Mouse (Mus musculus) kidney, postnatal 4 days (tissue): ENCODE data around the gene Gm14406.
"Not testable (repeated sequence)": the region's sequence is repeated elsewhere in the genome, so short reads cannot be mapped to it uniquely, and the experiment has no call there.

Experiments used
- DNase-seq, 2 experiments: peaks; one replicate each; pipeline ENCODE4 v3.0.0; 2021; ENCODE audit warnings: mixed read lengths in 2 of 2

The Gm14406 gene

DNA sequence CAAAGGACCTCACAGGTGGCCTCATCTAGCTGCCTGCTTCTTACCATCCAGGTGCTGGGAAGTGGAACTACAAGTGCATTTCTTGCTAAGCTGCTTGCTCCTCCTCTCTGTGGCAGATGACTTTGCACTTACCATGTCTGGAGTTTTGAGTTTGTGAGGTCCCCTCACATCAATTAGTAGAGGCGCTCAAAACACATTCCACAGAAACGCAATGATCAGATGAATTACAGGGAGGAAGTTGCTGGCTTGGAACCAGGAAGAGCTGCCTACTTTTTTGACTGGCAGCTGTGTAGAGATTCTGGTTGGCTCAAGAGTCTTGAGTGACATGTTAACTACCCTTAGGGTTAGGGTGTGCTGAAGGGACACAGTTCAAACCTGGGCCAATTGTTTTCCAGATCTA, at the start of gene Gm14406:
Gene Gm14406, minus strand, starts transcription at position 213 of the 400 bp plus-strand sequence.
- not testable (repeated sequence) for DNase-seq

DNA sequence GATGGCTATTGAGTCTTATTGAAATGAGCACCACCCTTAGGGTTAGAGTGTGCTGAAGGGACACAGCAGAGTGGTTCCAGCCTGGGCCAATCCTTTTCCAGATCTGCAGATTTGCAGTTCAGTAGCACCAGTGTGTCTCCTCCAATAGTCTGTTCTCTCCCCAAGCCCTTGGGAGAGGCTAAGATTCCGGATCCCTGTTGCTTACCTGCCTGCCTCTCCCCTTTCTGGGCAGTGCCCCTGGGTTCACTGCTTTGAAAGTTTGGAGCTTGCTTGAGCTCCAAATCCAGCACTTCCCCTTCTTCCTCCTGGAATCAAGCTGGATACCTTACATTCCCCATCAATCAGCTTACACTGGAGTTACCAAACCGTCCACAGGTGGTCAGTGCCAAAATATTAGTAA, 2.9 kb downstream of the Gm14406 start:
- DNase-seq = not testable (repeated sequence)

DNA sequence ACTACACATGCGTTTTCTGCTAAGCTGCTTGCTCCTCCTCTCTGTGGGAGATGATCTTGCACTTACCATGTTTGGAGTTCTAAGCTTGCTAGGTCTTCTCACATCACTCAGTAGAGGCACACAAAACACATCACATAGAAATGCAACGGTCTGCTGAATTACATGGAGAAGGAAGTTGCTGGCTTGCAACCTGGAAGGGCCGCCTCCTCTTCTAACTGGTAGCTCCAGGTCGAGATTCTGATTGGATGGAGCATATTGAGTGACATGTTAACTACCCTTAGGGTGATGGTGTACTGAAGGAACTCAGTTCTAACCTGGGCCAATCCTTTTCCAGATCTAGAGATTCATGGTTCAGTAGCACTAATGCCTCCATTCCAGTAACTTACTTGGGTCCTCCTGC, 18.6 kb downstream of the Gm14406 start:
- not testable (repeated sequence) for DNase-seq

DNA sequence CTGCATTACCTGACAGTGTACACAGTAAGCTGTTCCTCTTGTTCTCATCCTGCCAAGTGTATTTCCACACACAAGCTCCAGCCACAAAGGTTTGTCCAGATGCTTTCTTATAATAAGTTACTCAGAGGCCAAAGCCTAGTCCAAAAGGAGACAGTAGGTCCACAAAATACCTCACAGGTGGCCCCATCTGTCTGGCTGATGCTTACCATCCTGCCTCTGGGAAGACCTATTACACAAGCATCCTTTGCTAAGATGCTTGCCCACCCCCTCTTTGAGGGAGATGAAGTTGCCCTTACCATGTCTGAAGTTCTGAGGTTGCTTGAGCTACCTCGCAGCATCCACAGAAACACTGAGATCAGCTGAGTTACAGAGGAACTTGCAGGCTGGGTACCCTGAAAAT, 22.7 kb downstream of the Gm14406 start:
- DNase-seq = not testable (repeated sequence)

DNA sequence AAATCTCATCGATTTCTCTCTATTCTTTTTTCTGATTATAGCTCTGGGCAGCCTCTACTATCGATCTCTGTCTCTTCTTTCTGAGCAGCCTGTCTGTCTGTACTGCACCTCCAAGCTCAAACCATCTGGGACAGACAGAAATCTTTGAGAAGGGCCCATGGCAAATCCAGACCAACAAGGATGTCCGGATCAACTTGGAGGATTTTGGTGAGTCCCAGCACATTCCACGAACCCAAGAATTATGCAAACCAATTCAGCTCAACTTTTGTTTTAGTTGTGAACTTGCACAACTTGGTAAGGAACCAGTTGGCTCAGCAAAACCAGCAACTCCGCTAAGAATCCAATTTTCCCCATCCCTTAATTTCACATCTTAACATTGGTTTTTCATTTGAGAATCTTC, 40.3 kb downstream of the Gm14406 start:
- not testable (repeated sequence) for DNase-seq

DNA sequence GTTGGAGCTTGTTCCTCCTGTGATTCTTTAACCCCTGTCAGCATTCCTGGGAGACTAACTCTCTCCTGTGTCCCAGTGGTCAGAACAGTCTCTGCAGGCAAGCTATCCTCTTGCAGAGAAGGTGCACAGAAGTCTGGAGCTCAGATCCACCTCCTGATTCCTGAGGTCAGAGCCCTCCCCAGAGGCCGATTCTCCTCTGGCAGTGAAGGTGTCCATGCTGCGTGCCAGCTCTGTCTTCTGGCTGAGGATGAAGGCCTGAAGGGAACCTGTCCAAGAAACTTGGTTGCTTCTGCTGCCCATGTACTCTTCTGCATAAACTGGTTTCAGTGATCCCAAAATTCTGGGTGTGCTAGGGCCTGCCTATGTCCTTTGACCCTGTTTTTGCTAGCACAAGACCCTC, 40.9 kb downstream of the Gm14406 start:
- DNase-seq = not testable (repeated sequence)

DNA sequence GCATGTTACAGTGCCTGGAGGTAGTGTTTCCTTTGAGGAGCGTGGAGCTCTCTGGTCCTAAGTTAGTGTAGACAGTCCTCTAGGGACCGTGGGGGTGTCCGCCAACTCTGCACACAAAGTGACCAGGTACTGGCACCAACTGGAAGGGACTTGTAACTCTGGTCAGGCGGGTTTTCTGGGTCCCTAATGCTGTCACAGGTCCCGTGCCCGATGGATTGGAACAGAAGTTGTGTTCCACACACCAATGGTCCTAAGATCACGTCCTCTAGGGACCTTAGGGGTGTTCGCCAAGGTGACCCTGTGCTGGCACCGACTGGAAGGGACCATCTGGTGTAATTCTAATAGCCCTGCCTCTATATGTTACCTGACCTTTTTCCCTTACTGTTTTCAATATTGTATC, 42.1 kb downstream of the Gm14406 start:
- no peak for DNase-seq

DNA sequence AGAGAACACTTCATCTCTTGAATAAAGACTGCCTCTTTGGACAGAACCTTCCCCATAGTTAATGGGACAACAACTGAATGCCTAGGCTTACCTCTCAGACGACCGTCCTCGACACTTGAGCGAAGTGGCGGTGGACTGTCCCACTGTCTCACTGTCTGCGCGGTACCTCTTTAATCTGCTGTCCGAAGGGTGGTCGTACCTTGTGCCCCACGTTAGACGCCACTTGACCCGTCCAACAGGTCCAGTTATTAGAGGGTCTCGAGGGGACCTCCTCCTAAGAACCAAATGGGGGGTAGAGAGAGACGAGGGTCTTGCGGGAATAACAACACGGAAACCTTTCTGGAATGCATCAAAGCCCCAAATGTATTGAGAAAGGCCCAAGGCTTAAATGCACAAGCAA, 53.8 kb downstream of the Gm14406 start:
- DNase-seq = not testable (repeated sequence)

DNA sequence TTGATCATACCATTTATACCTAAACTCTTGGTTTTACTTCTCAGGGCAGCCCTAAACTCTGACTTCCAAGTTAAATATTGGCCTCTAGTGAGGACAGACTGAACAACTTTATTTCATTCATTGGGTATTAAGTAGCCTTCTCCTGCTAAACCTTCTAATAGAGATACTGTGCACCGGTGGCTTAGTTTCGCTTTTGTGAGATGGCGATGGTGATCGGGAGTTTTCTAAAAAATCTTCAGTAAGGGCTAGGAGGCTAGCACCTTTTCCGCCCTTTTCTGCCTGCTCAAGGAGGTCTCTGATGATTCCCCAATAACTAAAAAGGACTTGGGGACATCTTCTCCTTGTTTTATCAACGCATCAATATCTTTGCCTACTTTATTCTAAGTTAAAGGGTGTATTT, 54.3 kb downstream of the Gm14406 start:
- DNase-seq = not testable (repeated sequence)

DNA sequence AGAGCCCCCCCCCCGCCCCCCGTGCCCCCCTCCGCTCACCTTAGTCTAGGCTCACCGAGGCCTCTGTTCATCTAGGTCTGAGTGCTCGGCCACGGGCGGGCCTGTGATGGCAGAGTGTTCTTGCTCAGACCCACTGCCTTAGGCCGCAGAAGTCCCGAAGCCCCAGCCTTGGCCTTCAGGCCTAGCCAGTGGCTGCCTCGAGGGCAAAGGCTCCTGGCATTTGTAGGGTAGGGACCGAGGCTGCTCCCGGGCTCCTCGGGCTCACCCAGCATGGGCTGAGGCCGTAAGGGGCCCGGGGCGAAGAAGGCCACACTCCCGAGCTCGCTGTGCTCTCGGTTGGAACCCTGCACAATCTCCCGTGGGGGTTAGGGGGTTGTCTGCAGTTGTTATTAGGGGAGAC, 54.9 kb downstream of the Gm14406 start:
- no peak for DNase-seq

DNA sequence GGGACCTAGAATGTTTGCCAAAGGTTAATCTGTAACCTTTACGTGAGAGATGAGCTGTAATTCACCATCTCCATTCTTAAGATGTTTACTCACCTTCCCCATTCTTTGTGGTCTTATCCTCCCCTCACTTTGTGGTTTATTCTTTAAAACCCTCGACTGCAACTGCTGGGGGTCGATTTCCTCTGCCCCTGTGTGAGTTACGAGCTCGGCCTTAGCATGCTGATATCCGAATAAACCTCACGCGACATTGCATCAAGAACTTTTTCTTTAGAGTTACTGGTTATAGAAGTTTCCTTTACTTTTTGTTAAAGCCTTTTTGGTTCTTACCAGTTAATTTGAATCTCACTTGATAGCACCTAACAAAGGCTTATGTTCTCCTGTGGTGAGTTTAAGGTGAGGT, 58.0 kb downstream of the Gm14406 start:
- DNase-seq = no peak
